Mouse (Mus musculus): ENCODE measurements at regions not wholly inside any gene's neighbourhood (a gene's known extent, or its start where the extent isn't known, plus 50 kb on each side); places are given as distances from the start of the nearest gene placed in this dataset.

- H3K27ac ChIP-seq = peak overlapping the region; percentile 69
- WGBS = 75% methylated on average over 12 of the region's 12 CpGs
Observed at GRCm38 (mm10) chr7:113673596-113673956, 92.2 kb upstream of the Spon1 start.

DNA sequence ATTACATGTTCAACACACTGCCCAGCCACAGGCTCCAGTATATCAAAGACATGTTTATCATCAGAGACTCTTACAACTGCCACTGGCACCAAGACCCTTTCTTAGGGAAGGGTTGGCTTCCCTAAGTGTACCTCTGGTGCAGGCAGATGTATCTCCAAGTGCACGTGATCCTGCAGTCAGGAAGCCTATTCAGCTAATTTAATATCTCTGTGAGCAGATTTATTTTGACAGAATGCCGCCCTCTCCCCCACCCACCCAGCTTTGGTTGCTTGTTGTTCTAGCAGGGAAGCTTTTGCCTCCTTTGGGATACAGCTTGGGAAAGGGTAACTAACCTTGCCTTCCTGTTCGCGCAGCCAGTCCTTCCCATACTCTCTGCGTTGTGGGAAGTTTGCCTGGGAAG, 83.5 kb upstream of the Spon1 start:
- no peak overlapping the region for H3K4me3 ChIP-seq
- DNase-seq (ENCODE audit: low spot score) = no peak
- H3K4me1 ChIP-seq (replicated peaks) = peaks cover 9% of the 10 kb centered on the region
- peaks cover 12% of the 10 kb centered on the region for H3K27me3 ChIP-seq (ENCODE audit: insufficient read depth, poor library complexity, severe bottlenecking)
- H3K36me3 ChIP-seq = no peaks in the 10 kb centered on the region
- no peaks in the 10 kb centered on the region for H3K9me3 ChIP-seq
- no peak overlapping the region for H3K27ac ChIP-seq
- WGBS = 79% methylated on average over 5 of the region's 5 CpGs

More at GRCm38 (mm10) chr7:113673596-113673956, 92.2 kb upstream of the Spon1 start:
- DNase-seq (ENCODE audit: low spot score) = no peak
- H3K36me3 ChIP-seq = no peaks in the 10 kb centered on the region
- no peaks in the 10 kb centered on the region for H3K27me3 ChIP-seq (ENCODE audit: insufficient read depth, poor library complexity, severe bottlenecking)
- H3K4me3 ChIP-seq = no peak overlapping the region
- peaks cover 19% of the 10 kb centered on the region for H3K4me1 ChIP-seq (replicated peaks)
- no peaks in the 10 kb centered on the region for H3K9me3 ChIP-seq

GRCm38 (mm10) chr7:113685349-113685748, 80.4 kb upstream of the Spon1 start:
- Histone ChIP-seq H3K9me3 (no peaks in the 10 kb centered on the region), H3K27me3 (ENCODE audit: insufficient read depth, poor library complexity, severe bottlenecking) (peaks cover 25% of the 10 kb centered on the region), H3K4me3 (no peak overlapping the region), H3K27ac (no peak overlapping the region), H3K36me3 (no peaks in the 10 kb centered on the region), H3K4me1 (replicated peaks) (peaks cover 24% of the 10 kb centered on the region)
- WGBS = 97% methylated on average over 4 of the region's 4 CpGs
- DNase-seq (ENCODE audit: low spot score) = no peak

GRCm38 (mm10) chr7:113686527-113686926, 79.3 kb upstream of the Spon1 start:
- H3K27ac ChIP-seq = no peak overlapping the region
- no peaks in the 10 kb centered on the region for H3K36me3 ChIP-seq
- peaks cover 32% of the 10 kb centered on the region for H3K27me3 ChIP-seq (ENCODE audit: insufficient read depth, poor library complexity, severe bottlenecking)
- no peaks in the 10 kb centered on the region for H3K9me3 ChIP-seq
- no peak overlapping the region for H3K4me3 ChIP-seq
- H3K4me1 ChIP-seq (replicated peaks) = peaks cover 26% of the 10 kb centered on the region
- 79% methylated on average over 3 of the region's 3 CpGs for WGBS
- DNase-seq (ENCODE audit: low spot score) = no peak

- Histone ChIP-seq H3K27me3 (ENCODE audit: insufficient read depth, poor library complexity, severe bottlenecking) (peaks cover 34% of the 10 kb centered on the region), H3K4me3 (no peak overlapping the region), H3K27ac (peak overlapping the region; percentile 67), H3K36me3 (no peaks in the 10 kb centered on the region), H3K4me1 (replicated peaks) (peaks cover 35% of the 10 kb centered on the region), H3K9me3 (no peaks in the 10 kb centered on the region)
- no peak for DNase-seq (ENCODE audit: low spot score)
- WGBS = 81% methylated on average over 6 of the region's 6 CpGs
Observed at GRCm38 (mm10) chr7:113687566-113687965, 78.2 kb upstream of the Spon1 start.

- H3K9me3 ChIP-seq = no peaks in the 10 kb centered on the region
- H3K27me3 ChIP-seq (ENCODE audit: insufficient read depth, poor library complexity, severe bottlenecking) = peaks cover 34% of the 10 kb centered on the region
- peaks cover 36% of the 10 kb centered on the region for H3K4me1 ChIP-seq (replicated peaks)
- peak; percentile 73 for DNase-seq (ENCODE audit: low spot score)
- no peak overlapping the region for H3K4me3 ChIP-seq
- no peaks in the 10 kb centered on the region for H3K36me3 ChIP-seq
- WGBS = 35% methylated on average over 8 of the region's 8 CpGs
- H3K27ac ChIP-seq = peak overlapping the region; percentile 67; the same call in 1 of the 2 replicates
Observed at GRCm38 (mm10) chr7:113688231-113688669, 77.5 kb upstream of the Spon1 start.

- peaks cover 34% of the 10 kb centered on the region for H3K27me3 ChIP-seq (ENCODE audit: insufficient read depth, poor library complexity, severe bottlenecking)
- no peak overlapping the region for H3K4me3 ChIP-seq
- WGBS = 94% methylated on average over 1 of the region's 1 CpGs
- H3K27ac ChIP-seq = no peak overlapping the region
- H3K9me3 ChIP-seq = no peaks in the 10 kb centered on the region
- DNase-seq (ENCODE audit: low spot score) = no peak
- H3K4me1 ChIP-seq (replicated peaks) = peaks cover 41% of the 10 kb centered on the region
- H3K36me3 ChIP-seq = no peaks in the 10 kb centered on the region
Observed at GRCm38 (mm10) chr7:113688717-113689116, 77.1 kb upstream of the Spon1 start.

DNA sequence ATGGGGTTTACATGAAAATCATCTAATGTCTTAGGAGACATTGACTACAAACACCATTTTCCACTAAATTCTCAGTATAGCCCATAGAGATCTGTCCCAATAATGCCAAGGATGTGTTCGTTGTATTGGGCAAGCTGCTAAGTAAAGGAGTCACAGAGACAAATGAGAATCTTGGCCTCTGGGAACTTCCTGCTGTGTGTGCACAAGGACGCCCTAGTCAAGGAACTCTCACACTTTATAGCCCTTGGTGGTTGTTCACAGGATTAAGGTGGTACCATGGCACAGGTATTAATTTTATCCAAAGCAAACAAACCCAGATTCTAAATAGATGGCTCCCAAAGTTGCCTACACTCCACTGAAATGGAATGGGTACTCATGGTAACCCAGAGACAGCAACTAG, 76.7 kb upstream of the Spon1 start:
- Histone ChIP-seq H3K9me3 (no peaks in the 10 kb centered on the region), H3K27ac (no peak overlapping the region), H3K36me3 (no peaks in the 10 kb centered on the region), H3K4me1 (replicated peaks) (peaks cover 45% of the 10 kb centered on the region), H3K4me3 (no peak overlapping the region), H3K27me3 (ENCODE audit: insufficient read depth, poor library complexity, severe bottlenecking) (peaks cover 34% of the 10 kb centered on the region)
- WGBS = 80% methylated on average over 2 of the region's 2 CpGs
- DNase-seq (ENCODE audit: low spot score) = no peak

DNA sequence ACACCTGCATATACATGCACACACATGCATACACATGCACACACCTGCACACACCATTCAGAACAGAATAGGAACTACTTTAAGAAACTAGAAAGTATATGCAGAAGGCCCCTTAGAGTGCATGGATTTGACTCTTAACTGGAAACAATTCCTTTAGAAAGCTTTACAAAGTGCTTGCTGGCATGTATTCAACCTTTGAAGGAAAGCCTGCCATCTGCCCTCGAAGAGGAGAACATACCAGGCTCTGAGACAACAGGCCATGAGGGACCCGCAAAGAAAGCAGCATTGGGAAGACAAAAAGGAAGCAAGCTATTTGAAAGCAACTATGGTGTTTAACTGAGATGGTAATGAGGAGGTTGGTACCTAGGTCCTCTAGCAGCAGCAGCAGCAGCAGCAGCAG, 74.0 kb upstream of the Spon1 start:
- no peaks in the 10 kb centered on the region for H3K9me3 ChIP-seq
- 55% methylated on average over 2 of the region's 2 CpGs for WGBS
- peaks cover 47% of the 10 kb centered on the region for H3K4me1 ChIP-seq (replicated peaks)
- no peaks in the 10 kb centered on the region for H3K36me3 ChIP-seq
- no peak overlapping the region for H3K4me3 ChIP-seq
- no peak overlapping the region for H3K27ac ChIP-seq
- DNase-seq (ENCODE audit: low spot score) = no peak
- H3K27me3 ChIP-seq (ENCODE audit: insufficient read depth, poor library complexity, severe bottlenecking) = peaks cover 33% of the 10 kb centered on the region

- H3K27ac ChIP-seq = 0 out of 2 replicates have a peak overlapping the region, but pooled peaks have one; percentile 23
- 52% methylated on average over 3 of the region's 3 CpGs for WGBS
- peaks cover 25% of the 10 kb centered on the region for H3K27me3 ChIP-seq (ENCODE audit: insufficient read depth, poor library complexity, severe bottlenecking)
- H3K36me3 ChIP-seq = no peaks in the 10 kb centered on the region
- H3K9me3 ChIP-seq = no peaks in the 10 kb centered on the region
- DNase-seq (ENCODE audit: low spot score) = no peak
- H3K4me3 ChIP-seq = no peak overlapping the region
- peaks cover 38% of the 10 kb centered on the region for H3K4me1 ChIP-seq (replicated peaks)
Observed at GRCm38 (mm10) chr7:113693526-113693925, 72.3 kb upstream of the Spon1 start.

- peak overlapping the region; percentile 71; the same call in 1 of the 2 replicates for H3K27ac ChIP-seq
Observed at GRCm38 (mm10) chr7:113694466-113694865, 71.3 kb upstream of the Spon1 start.

DNA sequence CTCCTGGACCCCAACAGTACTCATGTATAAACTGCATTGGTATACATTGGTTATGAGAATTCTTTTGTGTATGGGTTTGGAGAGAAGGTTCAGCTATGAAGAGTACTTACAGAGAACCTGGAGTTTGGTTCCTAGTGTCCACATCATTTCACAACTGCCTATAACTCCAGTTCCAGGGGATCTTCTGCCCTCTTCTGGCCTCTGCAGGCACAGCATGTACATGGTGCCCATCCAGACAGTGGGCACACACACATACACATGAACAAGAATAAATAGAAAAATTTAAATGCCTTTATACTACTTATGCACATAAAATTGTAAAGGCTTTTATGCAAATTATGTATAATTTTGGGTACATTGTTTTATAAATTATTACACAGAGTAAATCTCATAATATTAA, 59.9 kb upstream of the Spon1 start:
- DNase-seq (ENCODE audit: low spot score) = no peak
- Histone ChIP-seq H3K36me3 (no peaks in the 10 kb centered on the region), H3K4me1 (replicated peaks) (0 out of 2 replicates have a peak, but pooled peaks cover 2% of the 10 kb centered on the region), H3K27me3 (ENCODE audit: insufficient read depth, poor library complexity, severe bottlenecking) (no peaks in the 10 kb centered on the region), H3K27ac (no peak overlapping the region), H3K4me3 (no peak overlapping the region), H3K9me3 (no peaks in the 10 kb centered on the region)

More at GRCm38 (mm10) chr7:113694466-113694865, 71.3 kb upstream of the Spon1 start:
- H3K36me3 ChIP-seq = no peaks in the 10 kb centered on the region
- no peak for DNase-seq (ENCODE audit: low spot score)
- 57% methylated on average over 5 of the region's 5 CpGs for WGBS
- H3K4me1 ChIP-seq (replicated peaks) = peaks cover 35% of the 10 kb centered on the region
- peaks cover 25% of the 10 kb centered on the region for H3K27me3 ChIP-seq (ENCODE audit: insufficient read depth, poor library complexity, severe bottlenecking)
- 0 out of 2 replicates have a peak, but pooled peaks cover 4% of the 10 kb centered on the region for H3K9me3 ChIP-seq
- H3K4me3 ChIP-seq = no peak overlapping the region

DNA sequence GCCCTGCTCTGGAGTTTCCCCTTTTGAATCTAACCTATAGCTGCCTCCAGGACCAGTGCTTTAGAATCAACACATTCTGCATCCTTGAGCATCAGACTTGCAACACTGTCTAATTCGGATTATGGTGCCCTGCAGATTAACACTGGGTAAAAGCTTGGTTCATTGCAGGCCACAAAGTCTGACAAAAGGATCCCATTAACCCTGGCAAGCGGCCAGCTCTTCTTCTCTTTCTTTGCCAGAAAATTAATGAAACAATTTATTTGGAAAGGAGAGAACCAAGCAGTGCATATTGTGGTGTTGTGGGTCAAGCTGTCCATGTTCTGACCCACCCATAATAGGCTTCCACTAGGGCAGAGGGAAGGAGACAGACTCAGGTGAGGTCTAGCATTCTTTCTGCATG, 58.2 kb upstream of the Spon1 start:
- Histone ChIP-seq H3K4me1 (replicated peaks) (0 out of 2 replicates have a peak, but pooled peaks cover 4% of the 10 kb centered on the region), H3K27me3 (ENCODE audit: insufficient read depth, poor library complexity, severe bottlenecking) (no peaks in the 10 kb centered on the region), H3K4me3 (no peak overlapping the region), H3K36me3 (no peaks in the 10 kb centered on the region), H3K9me3 (no peaks in the 10 kb centered on the region), H3K27ac (no peak overlapping the region)
- DNase-seq (ENCODE audit: low spot score) = no peak
- WGBS = 78% methylated on average over 2 of the region's 2 CpGs
